Comparison of ENCODE assay signal across 16 mouse cellular contexts in genomic region chr12:111951701-111952100, GRCm38 (mm10). TPM values are rescaled to one million over a fixed set of nuclear protein-coding genes. Genes with fewer than 3 reads are reported as not detected.
A peak's percentile ranks its signal among the peaks of the same experiment; 100 is the strongest.
DNase-seq lines count a peak whose midpoint lies in the region; ATAC-seq and TF ChIP-seq lines count a peak whose summit lies in the region.
"Had no signal": no experiment of that assay in that cellular context is flagged by ENCODE, and none has a peak within 500 bp of the region (broad histone marks: within the 10 kb centered on the region; RNA-seq: fewer than 3 reads in every experiment).

No protein-coding gene starts in this region.

- H3K9ac ChIP-seq in kidney, embryonic 15.5 days = no peak overlapping the region
- H3K9ac ChIP-seq in lung, embryonic 14.5 days = no peak overlapping the region
- no peak overlapping the region for H3K9ac ChIP-seq in intestine, embryonic 16.5 days (ENCODE audit: low read depth, low read length)
- no peak overlapping the region for H3K9ac ChIP-seq in stomach, embryonic 15.5 days

- H3K4me1 ChIP-seq in kidney, embryonic 15.5 days = peaks cover 17% of the 10 kb centered on the region
- H3K4me1 ChIP-seq in lung, embryonic 14.5 days (ENCODE audit: insufficient read depth) = peaks cover 15% of the 10 kb centered on the region
- H3K4me1 ChIP-seq in intestine, embryonic 16.5 days (ENCODE audit: control insufficient read depth, insufficient read depth, low read length) = peaks cover 20% of the 10 kb centered on the region
- H3K4me1 ChIP-seq in stomach, embryonic 15.5 days = peaks cover 14% of the 10 kb centered on the region

- H3K27ac ChIP-seq in kidney, embryonic 15.5 days = peak overlapping the region; percentile 48; the same call in 1 of the 2 replicates
- peak overlapping the region; percentile 58 for H3K27ac ChIP-seq in lung, embryonic 14.5 days (ENCODE audit: low read depth)
- peak overlapping the region; percentile 23; the same call in 1 of the 2 replicates for H3K27ac ChIP-seq in intestine, embryonic 16.5 days (ENCODE audit: low read length)
- peak overlapping the region; percentile 19; the same call in 1 of the 2 replicates for H3K27ac ChIP-seq in stomach, embryonic 15.5 days
- H3K27ac ChIP-seq: gastrocnemius, adult 2 months had no signal

- H3K4me2 ChIP-seq in kidney, embryonic 15.5 days = no peak overlapping the region
- H3K4me2 ChIP-seq in lung, embryonic 14.5 days = no peak overlapping the region
- no peak overlapping the region for H3K4me2 ChIP-seq in intestine, embryonic 16.5 days (ENCODE audit: low read depth, low read length)
- no peak overlapping the region for H3K4me2 ChIP-seq in stomach, embryonic 15.5 days

- ATAC-seq in kidney, embryonic 15.5 days (replicated peaks; ENCODE audit: low FRiP score) = peak; percentile 74
- peak; percentile 26; the same call in 1 of the 2 replicates for ATAC-seq in lung, embryonic 14.5 days (ENCODE audit: insufficient read depth)
- ATAC-seq in intestine, embryonic 16.5 days = peak; percentile 57
- ATAC-seq in stomach, embryonic 15.5 days (ENCODE audit: insufficient read depth, low FRiP score, low read depth) = peak; percentile 47; the same call in 1 of the 2 replicates

- H3K9me3 ChIP-seq in kidney, embryonic 15.5 days (replicated peaks) = no peaks in the 10 kb centered on the region
- H3K9me3 ChIP-seq in lung, embryonic 14.5 days (ENCODE audit: low read depth, low read length) = no peaks in the 10 kb centered on the region
- H3K9me3 ChIP-seq in intestine, embryonic 16.5 days (ENCODE audit: control insufficient read depth, low read length) = no peaks in the 10 kb centered on the region
- no peaks in the 10 kb centered on the region for H3K9me3 ChIP-seq in stomach, embryonic 15.5 days

- no peak for DNase-seq in kidney, adult 18-20 months
- DNase-seq in lung, embryonic 14.5 days = peak; percentile 58
- DNase-seq in lung, postnatal 14 days = no peak
- no peak for DNase-seq in gastrocnemius, adult 8-10 months (ENCODE audit: low spot score in 2 of 2)
- DNase-seq in thymus, postnatal 4 days = no peak
- DNase-seq: cerebellum, adult 9-10 months; gastrocnemius, adult 2 months; heart, postnatal 36 days; thymus, postnatal 36 days had no signal

- no peak for TF ChIP-seq CTCF in lung, embryonic 14.5 days (IDR thresholded peaks at IDR 0.05; ENCODE audit: low read depth)

- no peaks in the 10 kb centered on the region for H3K36me3 ChIP-seq in kidney, embryonic 15.5 days
- H3K36me3 ChIP-seq in lung, embryonic 14.5 days (ENCODE audit: insufficient read depth) = no peaks in the 10 kb centered on the region
- H3K36me3 ChIP-seq in intestine, embryonic 16.5 days (ENCODE audit: control insufficient read depth, insufficient read depth, low read length) = no peaks in the 10 kb centered on the region
- H3K36me3 ChIP-seq in stomach, embryonic 15.5 days = no peaks in the 10 kb centered on the region

- H3K4me3 ChIP-seq in kidney, embryonic 15.5 days (replicated peaks) = no peak overlapping the region
- H3K4me3 ChIP-seq in lung, embryonic 14.5 days (ENCODE audit: low read depth, low read length) = no peak overlapping the region
- H3K4me3 ChIP-seq in intestine, embryonic 16.5 days (ENCODE audit: low read length) = no peak overlapping the region
- no peak overlapping the region for H3K4me3 ChIP-seq in stomach, embryonic 15.5 days (replicated peaks)
- H3K4me3 ChIP-seq: gastrocnemius, adult 2 months had no signal

- 35% methylated on average over 5 of the region's 5 CpGs for WGBS in kidney, embryonic 15.5 days
- WGBS in lung, embryonic 14.5 days = 17% methylated on average over 5 of the region's 5 CpGs
- WGBS in intestine, embryonic 16.5 days = 23% methylated on average over 5 of the region's 5 CpGs
- 21% methylated on average over 5 of the region's 5 CpGs for WGBS in stomach, embryonic 15.5 days

- H3K27me3 ChIP-seq in kidney, embryonic 15.5 days = no peaks in the 10 kb centered on the region
- H3K27me3 ChIP-seq in lung, embryonic 14.5 days (ENCODE audit: insufficient read depth, low read length) = no peaks in the 10 kb centered on the region
- H3K27me3 ChIP-seq in intestine, embryonic 16.5 days (replicated peaks; ENCODE audit: control insufficient read depth, insufficient read depth, low read length) = no peaks in the 10 kb centered on the region
- no peaks in the 10 kb centered on the region for H3K27me3 ChIP-seq in stomach, embryonic 15.5 days (replicated peaks)

RNA-seq across cellular contexts. Expression of gene Atp5mpl, which starts 15.1 kb away (rescaled TPM):
- 785 and 879 TPM in 2 replicates for polyA plus RNA-seq in kidney, embryonic 15.5 days (2015; fragmentation: Nextera tagmentation; extraction: Ambion mirVana)
- 647 and 712 TPM in 2 replicates for polyA plus RNA-seq in lung, embryonic 14.5 days (2014; fragmentation: Nextera tagmentation; extraction: Ambion mirVana)
- 900 and 957 TPM in 2 replicates for polyA plus RNA-seq in intestine, embryonic 16.5 days (2015; fragmentation: Nextera tagmentation; extraction: Ambion mirVana)
- polyA plus RNA-seq in stomach, embryonic 15.5 days (2015; fragmentation: Nextera tagmentation; extraction: Ambion mirVana) = 711 and 748 TPM in 2 replicates
- total RNA-seq in gastrocnemius, adult 8-10 months (2022) = 100 to 1,000 TPM; 712 to 770 (median 740) TPM

RNA-seq across cellular contexts. Expression of gene Tdrd9, which starts 19.7 kb away (rescaled TPM):
- 0.47 and 0.57 TPM in 2 replicates for polyA plus RNA-seq in kidney, embryonic 15.5 days (2015; fragmentation: Nextera tagmentation; extraction: Ambion mirVana)
- polyA plus RNA-seq in lung, embryonic 14.5 days (2014; fragmentation: Nextera tagmentation; extraction: Ambion mirVana) = 0.15 and 0.18 TPM in 2 replicates
- polyA plus RNA-seq in intestine, embryonic 16.5 days (2015; fragmentation: Nextera tagmentation; extraction: Ambion mirVana) = 0.20 and 0.24 TPM in 2 replicates
- 0.23 and 0.27 TPM in 2 replicates for polyA plus RNA-seq in stomach, embryonic 15.5 days (2015; fragmentation: Nextera tagmentation; extraction: Ambion mirVana)
- under 1 TPM in 3 of 4 experiments, not detected in 1; 0.07 to 0.29 (median 0.16) TPM for total RNA-seq in gastrocnemius, adult 8-10 months (2022)

RNA-seq across cellular contexts. Expression of gene Rd3l, which starts 29.4 kb away (rescaled TPM):
- polyA plus RNA-seq in kidney, embryonic 15.5 days (2015; fragmentation: Nextera tagmentation; extraction: Ambion mirVana) = not detected in 2 replicates
- polyA plus RNA-seq in lung, embryonic 14.5 days (2014; fragmentation: Nextera tagmentation; extraction: Ambion mirVana) = not detected in 2 replicates
- not detected in 2 replicates for polyA plus RNA-seq in intestine, embryonic 16.5 days (2015; fragmentation: Nextera tagmentation; extraction: Ambion mirVana)
- polyA plus RNA-seq in stomach, embryonic 15.5 days (2015; fragmentation: Nextera tagmentation; extraction: Ambion mirVana) = not detected in 2 replicates
- not detected for total RNA-seq in gastrocnemius, adult 8-10 months (2022)
- total RNA-seq: gastrocnemius, adult 2 months had no signal
- polyA plus RNA-seq: embryonic facial prominence, embryonic 11.5 days; forebrain, embryonic 11.5 days; large intestine, adult 2 months; neural tube, embryonic 14.5 days had no signal

RNA-seq across cellular contexts. Expression of gene Ppp1r13b, which starts 43.8 kb away (rescaled TPM):
- 14.5 and 18.5 TPM in 2 replicates for polyA plus RNA-seq in kidney, embryonic 15.5 days (2015; fragmentation: Nextera tagmentation; extraction: Ambion mirVana)
- 28.9 and 29.0 TPM in 2 replicates for polyA plus RNA-seq in lung, embryonic 14.5 days (2014; fragmentation: Nextera tagmentation; extraction: Ambion mirVana)
- polyA plus RNA-seq in intestine, embryonic 16.5 days (2015; fragmentation: Nextera tagmentation; extraction: Ambion mirVana) = 5.6 and 7.9 TPM in 2 replicates
- 22.8 and 22.9 TPM in 2 replicates for polyA plus RNA-seq in stomach, embryonic 15.5 days (2015; fragmentation: Nextera tagmentation; extraction: Ambion mirVana)
- 1 to 10 TPM; 4.1 to 8.0 (median 6.0) TPM for total RNA-seq in gastrocnemius, adult 8-10 months (2022)
